Mouse (Mus musculus) heart, postnatal 25 days (tissue): ENCODE measurements around the gene Pygb. TPM values are rescaled to one million over a fixed set of nuclear protein-coding genes. Genes with fewer than 3 reads are reported as not detected.

Source experiments
- total RNA-seq, 2 experiments: library from RNA; stranded (reverse); gene quantifications; 2 replicates each; pipeline ENCODE4 v1.2.3; 2021

Gene Pygb
- total RNA-seq, 2 experiments from 2014 or later: 444 to 470 TPM

Other genes starting within 250 kb of the Pygb start
- not detected for gene Cst7, start 216.3 kb upstream of the Pygb start, total RNA-seq
- 10 to 100 TPM; 52.0 to 55.7 TPM for gene Apmap, start 178.2 kb upstream of the Pygb start, total RNA-seq
- gene Acss1, start 118.2 kb upstream of the Pygb start, total RNA-seq: 100 to 1,000 TPM; 217 to 247 TPM
- under 1 TPM in 1 of 2 experiments, not detected in 1; 0.10 TPM for gene Vsx1, start 97.4 kb upstream of the Pygb start, total RNA-seq
- gene Entpd6, start 37.7 kb upstream of the Pygb start, total RNA-seq: 10 to 100 TPM; 16.1 to 16.6 TPM
- gene Abhd12, start 118.0 kb downstream of the Pygb start, total RNA-seq: 10 to 100 TPM; 42.5 to 44.5 TPM
- 1 to 10 TPM; 2.3 to 3.0 TPM for gene Gins1, start 118.7 kb downstream of the Pygb start, total RNA-seq